Mouse (Mus musculus) embryonic facial prominence, embryonic 14.5 days (tissue): Measurements from ENCODE around the gene Ccng2. TPM values are rescaled to one million over a fixed set of nuclear protein-coding genes. Genes with fewer than 3 reads are reported as not detected.

Experiments
- ATAC-seq: fragments of 200-750 bp; cut with Nextera tagmentation; 2 replicates; pipeline ENCODE4 v1.8.0; 2017; ENCODE audit warnings: low read depth, moderate number of reproducible peaks, moderate TSS enrichment
- DNase-seq: peaks from one replicate; pipeline ENCODE4 v3.0.0-alpha.2; 2015; ENCODE audit warnings: low spot score
- H3K27ac ChIP-seq: fragments of 300-500 bp; sonication (generic); replicated peaks from 2 replicates; pipeline ENCODE4 v1.5.1; 2014; ENCODE audit warnings: low read depth, mild to moderate bottlenecking, low read length, moderate library complexity
- H3K27me3 ChIP-seq: fragments of 300-500 bp; sonication (generic); replicated peaks from 2 replicates; pipeline ENCODE4 v1.6.1; 2014; ENCODE audit warnings: low read length; ENCODE audit not compliant: control insufficient read depth, insufficient read depth
- H3K36me3 ChIP-seq: fragments of 300-500 bp; sonication (generic); 2 replicates; pipeline ENCODE4 v1.6.1; 2014; ENCODE audit warnings: low read length, mixed read lengths; ENCODE audit not compliant: control insufficient read depth, insufficient read depth
- H3K4me1 ChIP-seq: fragments of 300-500 bp; sonication (generic); 2 replicates; pipeline ENCODE4 v1.6.1; 2014; ENCODE audit warnings: antibody characterized with exemption, low read length; ENCODE audit not compliant: control insufficient read depth, insufficient read depth
- H3K4me2 ChIP-seq: fragments of 300-500 bp; sonication (generic); 2 replicates; pipeline ENCODE4 v1.6.1; 2014; ENCODE audit warnings: low read depth, mild to moderate bottlenecking, low read length, moderate library complexity, mixed read lengths
- H3K4me3 ChIP-seq: fragments of 300-500 bp; sonication (generic); 2 replicates; pipeline ENCODE4 v1.5.1; 2014; ENCODE audit warnings: low read depth, mild to moderate bottlenecking, low read length
- H3K9ac ChIP-seq: fragments of 300-500 bp; sonication (generic); 2 replicates; pipeline ENCODE4 v1.6.1; 2014; ENCODE audit warnings: low read depth, mild to moderate bottlenecking, low read length, moderate library complexity, mixed read lengths
- H3K9me3 ChIP-seq: fragments of 300-500 bp; sonication (generic); 2 replicates; pipeline ENCODE4 v1.6.1; 2016; ENCODE audit warnings: low read length; ENCODE audit not compliant: control insufficient read depth
- WGBS: fragments of 180-500 bp; shearing (Covaris S2); extraction: QIAGEN DNeasy Blood & Tissue Kit; methylation state at CpG from one replicate; pipeline ENCODE4 v1.1.7; 2014; 5-methylcytosine and 5-hydroxymethylcytosine counted together
- polyA plus RNA-seq: library from polyadenylated mRNA; unstranded; fragments of >200 nt; fragmentation: Nextera tagmentation; extraction: Ambion mirVana; gene quantifications from 2 replicates; pipeline ENCODE4 v1.2.1, GENCODE M21; 2014

Gene Ccng2
- polyA plus RNA-seq, result 54.2 and 55.7 TPM in 2 replicates

DNA sequence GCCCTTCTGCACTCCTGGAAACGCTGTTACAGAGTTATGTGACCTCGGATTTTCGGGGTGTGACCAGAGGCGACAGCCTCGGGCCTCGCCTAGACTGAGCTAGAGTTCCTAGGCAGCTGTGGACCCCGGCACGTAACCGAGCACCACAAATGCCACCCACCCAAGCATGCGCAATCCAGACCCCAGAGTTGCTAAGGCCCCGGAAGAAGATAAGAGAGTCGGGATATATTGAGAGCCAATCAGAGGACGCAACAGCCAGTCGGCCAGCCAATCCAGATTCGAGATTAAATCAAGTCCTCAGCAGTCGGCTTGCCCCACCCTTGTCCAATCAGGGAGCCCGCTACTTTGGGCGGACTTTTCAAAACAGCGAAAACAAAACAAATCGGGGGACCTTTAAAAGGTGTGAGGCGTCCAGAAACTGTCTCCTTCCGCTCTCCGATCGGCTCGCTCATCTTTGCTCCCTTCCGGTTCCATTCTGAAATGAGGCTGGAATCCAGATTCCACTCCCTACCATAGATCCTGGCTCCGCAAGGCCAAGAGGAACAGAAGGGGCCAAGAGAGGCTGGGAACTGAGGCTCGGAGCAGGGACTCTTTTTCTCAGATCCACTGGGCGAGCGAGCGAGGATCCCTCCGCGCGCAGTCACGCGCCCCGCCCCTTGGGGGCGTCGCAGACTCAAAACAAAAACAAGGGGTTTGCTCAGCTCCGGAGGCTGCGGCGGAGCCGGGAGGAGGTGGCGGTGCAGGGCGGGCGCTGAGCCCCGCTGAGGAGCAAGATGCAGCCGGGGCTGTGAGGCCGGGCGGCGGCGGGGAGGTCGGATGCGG is at the start of gene Ccng2:
TSS of gene Ccng2 (plus strand) at position 375 of the 822 bp plus-strand sequence.
- ATAC-seq (peak; percentile 97), DNase-seq (peak; percentile 100)
- H3K9me3 ChIP-seq, result no peaks in the 10 kb centered on the region
- H3K27ac ChIP-seq, result peak within 1 kb of the TSS; percentile 96
- H3K4me3 ChIP-seq, result peak within 1 kb of the TSS; percentile 89
- H3K36me3 ChIP-seq, result peaks cover 27% of the 10 kb centered on the region
- peak within 1 kb of the TSS; percentile 59 for H3K4me2 ChIP-seq
- H3K27me3 ChIP-seq, result no peaks in the 10 kb centered on the region
- H3K4me1 ChIP-seq, result peaks cover 30% of the 10 kb centered on the region
- H3K9ac ChIP-seq, result peak within 1 kb of the TSS; percentile 95
- WGBS, result under 1% methylated on average over 50 of the region's 54 CpGs

DNA sequence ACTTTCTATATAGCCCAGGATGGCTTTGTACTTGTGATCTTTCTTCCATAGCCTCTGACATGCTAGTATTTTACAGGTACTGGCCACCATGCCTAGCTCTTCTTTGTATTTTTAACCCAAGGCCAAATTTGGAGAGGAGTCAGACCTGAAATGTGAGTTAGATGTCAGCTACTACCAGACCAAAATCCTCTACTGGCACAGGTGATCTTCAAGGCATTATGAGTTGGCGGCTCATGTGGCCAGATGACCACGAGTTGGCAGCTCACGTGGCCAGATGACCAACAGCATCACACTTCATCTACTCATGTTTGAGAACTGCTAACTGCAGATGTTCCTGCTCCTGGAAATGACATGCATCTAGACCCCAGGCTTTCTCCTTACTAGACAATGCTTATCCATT is 48.7 kb upstream of the Ccng2 start:
- 87% methylated on average over 3 of the region's 3 CpGs for WGBS
- H3K27ac ChIP-seq, result no peak overlapping the region
- H3K9ac ChIP-seq, result no peak overlapping the region
- no peaks in the 10 kb centered on the region for H3K36me3 ChIP-seq
- no peaks in the 10 kb centered on the region for H3K27me3 ChIP-seq
- H3K4me1 ChIP-seq, result no peaks in the 10 kb centered on the region
- ATAC-seq (no peak), DNase-seq (no peak)
- H3K4me2 ChIP-seq, result no peak overlapping the region
- H3K9me3 ChIP-seq, result no peaks in the 10 kb centered on the region
- no peak overlapping the region for H3K4me3 ChIP-seq

DNA sequence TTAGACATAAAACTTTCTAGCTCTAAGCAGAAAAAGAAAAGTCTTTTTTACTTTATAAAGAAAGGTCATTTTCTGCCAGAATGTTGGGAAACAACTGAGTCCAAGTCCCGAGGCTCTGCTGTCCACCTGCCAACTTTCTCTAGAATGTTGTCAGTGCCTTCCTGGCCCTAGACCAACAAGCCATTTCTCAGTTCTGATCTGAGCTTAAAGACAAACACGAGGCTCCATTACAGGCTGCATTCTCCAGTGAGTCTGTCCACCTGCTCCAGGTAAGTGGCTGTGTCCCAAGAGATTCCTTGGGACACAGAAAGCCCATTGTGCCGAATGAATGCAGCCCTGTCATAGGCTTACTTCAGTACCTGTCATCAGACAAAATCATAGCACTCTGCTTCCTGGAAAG is 45.4 kb upstream of the Ccng2 start:
- H3K9me3 ChIP-seq, result no peaks in the 10 kb centered on the region
- peak; percentile 77 for DNase-seq
- no peak overlapping the region for H3K27ac ChIP-seq
- no peak overlapping the region for H3K9ac ChIP-seq
- no peaks in the 10 kb centered on the region; the same call in 1 of the 2 replicates for H3K4me1 ChIP-seq
- H3K36me3 ChIP-seq, result no peaks in the 10 kb centered on the region
- H3K4me3 ChIP-seq, result no peak overlapping the region
- no peak overlapping the region for H3K4me2 ChIP-seq
- H3K27me3 ChIP-seq, result no peaks in the 10 kb centered on the region
- 43% methylated on average over 3 of the region's 3 CpGs for WGBS
- peak; percentile 62; the same call in 1 of the 2 replicates for ATAC-seq

DNA sequence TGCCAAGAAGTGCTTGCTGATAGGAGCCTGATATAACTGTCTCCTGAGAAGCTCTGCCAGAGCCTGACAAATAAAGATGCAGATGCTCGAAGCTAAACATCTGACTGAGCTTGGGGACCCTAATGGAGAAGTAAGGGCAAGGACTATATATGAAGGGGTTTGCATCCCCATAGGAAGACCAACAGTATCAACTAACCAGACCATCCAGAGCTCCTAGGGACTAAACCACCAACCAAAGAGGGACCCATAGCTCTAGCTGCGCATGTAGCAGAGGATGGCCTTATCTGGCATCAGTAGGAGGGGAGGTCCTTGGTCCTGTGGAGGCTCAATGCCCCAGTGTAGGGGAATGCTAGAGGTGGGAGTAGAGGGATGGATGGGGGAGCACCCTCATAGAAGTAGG is 42.5 kb upstream of the Ccng2 start:
- Histone ChIP-seq H3K27ac (no peak overlapping the region), H3K4me1 (no peaks in the 10 kb centered on the region; the same call in 1 of the 2 replicates), H3K36me3 (no peaks in the 10 kb centered on the region), H3K4me3 (no peak overlapping the region), H3K9me3 (no peaks in the 10 kb centered on the region), H3K27me3 (no peaks in the 10 kb centered on the region), H3K4me2 (no peak overlapping the region), H3K9ac (no peak overlapping the region)
- DNase-seq, result no peak
- ATAC-seq, result no peak
- WGBS, result 74% methylated on average over 2 of the region's 2 CpGs

DNA sequence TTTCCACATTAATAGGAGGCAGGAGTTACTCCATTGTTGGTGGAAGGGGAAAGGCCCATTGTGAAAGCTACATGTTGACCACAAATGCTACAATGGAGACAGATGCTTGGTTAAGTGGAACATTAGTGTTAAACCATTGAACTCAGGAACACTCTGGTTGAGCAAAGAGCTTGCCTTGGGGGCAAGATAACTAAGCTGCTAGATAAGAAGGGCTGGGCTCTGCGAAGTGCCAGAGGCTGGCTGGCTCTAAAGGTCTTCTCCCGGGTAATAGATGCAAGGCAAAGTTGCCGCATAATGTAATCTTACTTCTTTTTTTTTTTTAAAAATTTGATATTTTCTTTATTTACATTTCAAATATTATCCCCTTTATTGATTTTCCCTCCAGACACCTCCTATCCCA is 39.9 kb upstream of the Ccng2 start:
- no peaks in the 10 kb centered on the region; the same call in 1 of the 2 replicates for H3K4me1 ChIP-seq
- H3K4me3 ChIP-seq, result no peak overlapping the region
- H3K4me2 ChIP-seq, result no peak overlapping the region
- no peak for DNase-seq
- no peaks in the 10 kb centered on the region for H3K27me3 ChIP-seq
- no peak for ATAC-seq
- H3K9ac ChIP-seq, result no peak overlapping the region
- WGBS, result 95% methylated on average over 3 of the region's 3 CpGs
- no peaks in the 10 kb centered on the region for H3K9me3 ChIP-seq
- no peaks in the 10 kb centered on the region for H3K36me3 ChIP-seq
- no peak overlapping the region for H3K27ac ChIP-seq

DNA sequence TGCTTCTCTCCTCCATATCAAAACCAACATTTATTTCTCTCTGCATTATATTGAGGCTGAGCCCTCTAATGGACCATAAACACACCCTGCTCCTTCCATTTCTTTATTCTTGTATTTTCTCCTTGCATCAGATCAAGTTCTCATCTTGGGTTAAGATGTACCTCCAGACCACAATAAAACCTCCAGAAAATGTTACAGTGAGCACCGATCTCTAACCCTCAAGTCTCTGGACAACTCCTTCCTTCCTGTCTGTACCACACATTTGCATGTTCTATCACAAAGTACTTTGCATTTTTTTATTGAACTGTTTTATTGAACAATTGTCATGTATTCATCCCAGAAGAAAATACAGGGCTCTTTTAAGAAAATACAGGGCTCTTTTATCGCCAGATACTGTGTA is 37.5 kb upstream of the Ccng2 start:
- H3K27me3 ChIP-seq, result no peaks in the 10 kb centered on the region
- no peak overlapping the region for H3K9ac ChIP-seq
- DNase-seq (no peak), ATAC-seq (no peak)
- H3K4me2 ChIP-seq, result no peak overlapping the region
- 77% methylated on average over 2 of the region's 2 CpGs for WGBS
- no peaks in the 10 kb centered on the region for H3K9me3 ChIP-seq
- H3K27ac ChIP-seq, result no peak overlapping the region
- H3K36me3 ChIP-seq, result no peaks in the 10 kb centered on the region
- H3K4me1 ChIP-seq, result no peaks in the 10 kb centered on the region; the same call in 1 of the 2 replicates
- H3K4me3 ChIP-seq, result no peak overlapping the region

DNA sequence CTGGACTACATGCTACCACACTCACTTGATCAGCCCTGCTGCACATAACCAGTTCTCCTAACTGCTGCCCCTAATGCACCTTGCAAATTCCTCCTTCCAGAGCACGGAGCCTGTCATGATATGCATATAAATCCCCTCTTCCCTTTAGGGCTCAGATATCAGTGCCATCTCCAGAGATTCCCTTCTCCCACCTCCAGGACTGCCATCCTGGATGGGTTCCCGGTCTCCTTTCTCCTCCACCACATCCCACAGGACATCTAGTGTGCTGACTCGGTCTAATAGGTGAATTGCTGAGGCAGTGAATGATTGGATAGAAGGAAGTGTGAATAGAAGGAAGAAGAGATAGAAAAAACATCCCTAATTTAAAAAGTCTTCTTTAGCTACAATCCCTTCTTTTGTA is 35.3 kb upstream of the Ccng2 start:
- Histone ChIP-seq H3K36me3 (no peaks in the 10 kb centered on the region), H3K9ac (no peak overlapping the region), H3K27me3 (no peaks in the 10 kb centered on the region), H3K4me2 (no peak overlapping the region), H3K4me1 (no peaks in the 10 kb centered on the region), H3K4me3 (no peak overlapping the region), H3K27ac (no peak overlapping the region), H3K9me3 (no peaks in the 10 kb centered on the region)
- 60% methylated on average over 3 of the region's 3 CpGs for WGBS
- ATAC-seq (no peak), DNase-seq (no peak)

DNA sequence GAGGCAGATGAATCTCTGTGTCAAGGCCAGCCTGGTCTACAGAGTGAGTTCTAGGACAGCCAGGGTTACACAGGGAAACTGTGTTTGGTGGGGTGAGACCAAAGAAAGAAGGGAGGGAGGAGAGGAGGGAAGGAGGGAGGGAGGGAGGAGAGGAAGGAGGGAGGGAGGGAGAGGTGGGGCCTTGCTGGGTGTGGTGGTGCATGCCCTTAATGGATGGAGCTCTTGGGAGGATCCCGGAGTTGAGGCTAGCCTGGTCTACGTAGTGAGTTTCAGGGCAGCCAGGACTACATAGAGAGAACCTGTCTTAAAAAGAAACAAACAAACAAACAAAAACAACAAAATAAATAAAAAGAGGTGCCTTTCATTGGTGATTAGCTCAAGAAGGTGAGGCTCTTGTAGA is 34.2 kb upstream of the Ccng2 start:
- H3K4me2 ChIP-seq, result no peak overlapping the region
- no peaks in the 10 kb centered on the region for H3K9me3 ChIP-seq
- no peak overlapping the region for H3K9ac ChIP-seq
- WGBS, result 91% methylated on average over 2 of the region's 2 CpGs
- no peak overlapping the region for H3K27ac ChIP-seq
- no peak overlapping the region for H3K4me3 ChIP-seq
- no peak for ATAC-seq
- no peak for DNase-seq
- no peaks in the 10 kb centered on the region for H3K36me3 ChIP-seq
- H3K4me1 ChIP-seq, result no peaks in the 10 kb centered on the region
- no peaks in the 10 kb centered on the region for H3K27me3 ChIP-seq

DNA sequence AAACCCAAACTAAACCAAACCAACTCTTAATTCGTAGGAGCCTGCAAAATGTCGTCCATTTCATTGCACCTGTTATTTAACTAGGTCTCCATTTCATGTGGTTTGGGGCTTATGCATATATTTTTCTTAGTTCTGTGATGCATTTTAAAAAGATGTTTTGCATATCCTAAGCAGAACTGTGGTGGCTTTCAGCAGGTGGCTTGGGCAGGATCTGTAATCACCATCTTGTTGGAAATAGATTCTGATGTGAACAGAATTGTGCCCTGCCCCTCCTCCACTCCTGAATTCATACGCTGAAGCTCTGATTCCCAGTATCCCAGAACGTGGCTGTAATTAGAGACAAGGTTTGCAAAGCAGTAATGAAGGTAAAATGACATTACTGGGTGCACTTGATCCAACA is 32.9 kb upstream of the Ccng2 start:
- no peaks in the 10 kb centered on the region for H3K9me3 ChIP-seq
- no peak overlapping the region for H3K9ac ChIP-seq
- H3K4me3 ChIP-seq, result no peak overlapping the region
- ATAC-seq, result no peak
- no peaks in the 10 kb centered on the region for H3K27me3 ChIP-seq
- no peak for DNase-seq
- 53% methylated on average over 4 of the region's 4 CpGs for WGBS
- H3K27ac ChIP-seq, result no peak overlapping the region
- no peaks in the 10 kb centered on the region for H3K4me1 ChIP-seq
- no peak overlapping the region for H3K4me2 ChIP-seq
- no peaks in the 10 kb centered on the region for H3K36me3 ChIP-seq
